Mouse (Mus musculus): Measurements from ENCODE around the gene Scaf8. TPM values are rescaled to one million over a fixed set of nuclear protein-coding genes. Genes with fewer than 3 reads are reported as not detected.
A peak's percentile ranks its signal among the peaks of the same experiment; 100 is the strongest.
"Not testable (repeated sequence)": the region's sequence is repeated elsewhere in the genome, so short reads cannot be mapped to it uniquely, and the experiment has no call there.

The Scaf8 gene
- polyA plus RNA-seq, 1 experiment from 2014 or later, result 28.7 TPM

GRCm38 (mm10) chr17:3156176-3156575 lies 41.4 kb downstream of the Scaf8 start:
- not testable (repeated sequence) for H3K27ac ChIP-seq (replicated peaks; ENCODE audit: low read depth, low read length); H3K36me3 ChIP-seq (ENCODE audit: control insufficient read depth, insufficient read depth, low read length); ATAC-seq (ENCODE audit: insufficient number of reproducible peaks, low FRiP score, low TSS enrichment, low read depth); H3K4me3 ChIP-seq (ENCODE audit: low read depth, low read length); DNase-seq (ENCODE audit: low spot score); H3K27me3 ChIP-seq (ENCODE audit: control insufficient read depth, insufficient read depth, low read length); H3K4me2 ChIP-seq (ENCODE audit: low read depth, severe bottlenecking); H3K9ac ChIP-seq (ENCODE audit: low read length); H3K4me1 ChIP-seq (ENCODE audit: control insufficient read depth, insufficient read depth, low read length); H3K9me3 ChIP-seq (ENCODE audit: control insufficient read depth, low read length)
- 94% methylated on average over 9 of the region's 9 CpGs for WGBS

DNA sequence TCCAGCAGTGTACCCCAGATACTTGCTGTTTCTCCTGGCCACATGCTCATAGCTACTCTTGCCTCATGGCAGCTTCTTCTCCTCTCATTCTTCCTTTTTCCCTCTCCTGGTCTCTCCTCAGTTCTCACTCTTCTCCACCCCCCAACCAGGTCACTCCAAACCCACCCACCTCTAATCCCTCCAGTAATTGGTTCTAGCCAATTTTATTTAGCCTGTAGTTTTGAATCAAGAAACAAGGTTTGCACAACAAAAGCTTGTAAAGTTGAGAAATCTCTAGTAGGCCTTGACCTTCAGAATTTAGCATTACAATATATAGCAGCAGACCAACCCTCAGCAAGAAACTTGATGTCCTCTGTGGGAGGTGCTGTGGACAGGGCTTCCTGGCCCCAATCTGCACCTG lies 42.2 kb downstream of the Scaf8 start:
- no peak for ATAC-seq (ENCODE audit: insufficient number of reproducible peaks, low FRiP score, low TSS enrichment, low read depth)
- Histone ChIP-seq H3K9ac (ENCODE audit: low read length) (no peak overlapping the region), H3K4me1 (ENCODE audit: control insufficient read depth, insufficient read depth, low read length) (no peaks in the 10 kb centered on the region), H3K27me3 (ENCODE audit: control insufficient read depth, insufficient read depth, low read length) (no peaks in the 10 kb centered on the region), H3K9me3 (ENCODE audit: control insufficient read depth, low read length) (no peaks in the 10 kb centered on the region), H3K36me3 (ENCODE audit: control insufficient read depth, insufficient read depth, low read length) (peaks cover 6% of the 10 kb centered on the region; the same call in 1 of the 2 replicates), H3K4me2 (ENCODE audit: low read depth, severe bottlenecking) (no peak overlapping the region), H3K27ac (replicated peaks; ENCODE audit: low read depth, low read length) (no peak overlapping the region), H3K4me3 (ENCODE audit: low read depth, low read length) (no peak overlapping the region)
- DNase-seq (ENCODE audit: low spot score), result no peak

DNA sequence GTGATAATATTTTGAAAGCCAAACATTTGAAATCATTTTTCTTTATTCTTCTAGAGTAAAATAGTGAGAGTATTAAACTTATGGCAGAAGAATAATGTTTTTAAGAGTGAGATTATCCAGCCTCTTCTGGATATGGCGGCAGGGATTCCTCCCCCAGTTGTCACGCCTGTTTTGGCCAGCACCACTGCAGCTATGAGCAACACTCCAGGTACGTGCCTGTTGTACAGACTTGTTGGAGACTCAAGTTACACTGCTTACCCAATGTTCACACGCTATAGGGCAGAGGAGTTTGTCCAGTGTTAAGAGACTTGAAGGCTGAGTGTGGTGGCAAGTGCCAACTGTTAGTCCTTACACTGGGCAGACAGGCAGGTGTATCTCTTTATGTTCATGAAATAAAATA lies 48.1 kb downstream of the Scaf8 start:
- H3K9me3 ChIP-seq (ENCODE audit: control insufficient read depth, low read length), result no peaks in the 10 kb centered on the region
- no peak for DNase-seq (ENCODE audit: low spot score)
- WGBS, result 91% methylated on average over 4 of the region's 4 CpGs
- H3K9ac ChIP-seq (ENCODE audit: low read length), result no peak overlapping the region
- peaks cover 2% of the 10 kb centered on the region; the same call in 1 of the 2 replicates for H3K36me3 ChIP-seq (ENCODE audit: control insufficient read depth, insufficient read depth, low read length)
- H3K27ac ChIP-seq (replicated peaks; ENCODE audit: low read depth, low read length), result no peak overlapping the region
- H3K27me3 ChIP-seq (ENCODE audit: control insufficient read depth, insufficient read depth, low read length), result no peaks in the 10 kb centered on the region
- ATAC-seq (ENCODE audit: insufficient number of reproducible peaks, low FRiP score, low TSS enrichment, low read depth), result no peak
- H3K4me1 ChIP-seq (ENCODE audit: control insufficient read depth, insufficient read depth, low read length), result no peaks in the 10 kb centered on the region
- no peak overlapping the region for H3K4me3 ChIP-seq (ENCODE audit: low read depth, low read length)
- no peak overlapping the region for H3K4me2 ChIP-seq (ENCODE audit: low read depth, severe bottlenecking)

- not testable (repeated sequence) for DNase-seq (ENCODE audit: low spot score); H3K4me3 ChIP-seq (ENCODE audit: low read depth, low read length); H3K27ac ChIP-seq (replicated peaks; ENCODE audit: low read depth, low read length); H3K27me3 ChIP-seq (ENCODE audit: control insufficient read depth, insufficient read depth, low read length); H3K4me2 ChIP-seq (ENCODE audit: low read depth, severe bottlenecking); H3K4me1 ChIP-seq (ENCODE audit: control insufficient read depth, insufficient read depth, low read length); H3K9ac ChIP-seq (ENCODE audit: low read length); H3K9me3 ChIP-seq (ENCODE audit: control insufficient read depth, low read length); H3K36me3 ChIP-seq (ENCODE audit: control insufficient read depth, insufficient read depth, low read length); ATAC-seq (ENCODE audit: insufficient number of reproducible peaks, low FRiP score, low TSS enrichment, low read depth)
- WGBS, result 96% methylated on average over 1 of the region's 1 CpGs
Observed at GRCm38 (mm10) chr17:3180425-3180945, 65.7 kb downstream of the Scaf8 start.

GRCm38 (mm10) chr17:3195483-3195882 lies 80.7 kb downstream of the Scaf8 start:
- DNase-seq (ENCODE audit: low spot score); H3K9me3 ChIP-seq (ENCODE audit: control insufficient read depth, low read length); H3K4me2 ChIP-seq (ENCODE audit: low read depth, severe bottlenecking); H3K9ac ChIP-seq (ENCODE audit: low read length); ATAC-seq (ENCODE audit: insufficient number of reproducible peaks, low FRiP score, low TSS enrichment, low read depth); H3K4me1 ChIP-seq (ENCODE audit: control insufficient read depth, insufficient read depth, low read length); H3K27ac ChIP-seq (replicated peaks; ENCODE audit: low read depth, low read length); H3K4me3 ChIP-seq (ENCODE audit: low read depth, low read length); H3K27me3 ChIP-seq (ENCODE audit: control insufficient read depth, insufficient read depth, low read length): not testable (repeated sequence)
- H3K36me3 ChIP-seq (ENCODE audit: control insufficient read depth, insufficient read depth, low read length), result peaks cover 18% of the 10 kb centered on the region

DNA sequence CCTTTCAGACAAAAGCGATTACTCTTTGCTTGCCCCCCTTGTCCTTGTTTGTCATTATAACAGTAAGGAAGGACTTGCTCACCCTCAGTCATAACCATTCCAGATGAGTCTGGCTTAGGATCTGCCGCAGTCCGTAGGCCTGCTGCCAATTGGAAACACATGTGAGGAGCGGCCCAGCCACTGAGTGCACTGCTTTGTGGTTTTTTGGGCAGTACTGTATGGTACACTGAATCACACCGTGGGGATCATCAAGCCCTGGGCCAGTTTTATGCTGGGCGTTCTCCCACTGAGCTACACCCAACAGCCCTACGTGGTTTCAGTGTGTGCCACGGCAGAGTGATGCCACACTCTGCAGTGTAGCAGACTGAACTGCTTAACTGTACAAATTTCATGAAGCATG lies 85.6 kb downstream of the Scaf8 start:
- no peak overlapping the region for H3K9ac ChIP-seq (ENCODE audit: low read length)
- H3K27me3 ChIP-seq (ENCODE audit: control insufficient read depth, insufficient read depth, low read length), result no peaks in the 10 kb centered on the region
- H3K9me3 ChIP-seq (ENCODE audit: control insufficient read depth, low read length), result no peaks in the 10 kb centered on the region
- no peak overlapping the region for H3K4me3 ChIP-seq (ENCODE audit: low read depth, low read length)
- H3K4me2 ChIP-seq (ENCODE audit: low read depth, severe bottlenecking), result no peak overlapping the region
- WGBS, result 47% methylated on average over 8 of the region's 8 CpGs
- H3K36me3 ChIP-seq (ENCODE audit: control insufficient read depth, insufficient read depth, low read length), result peaks cover 12% of the 10 kb centered on the region
- H3K4me1 ChIP-seq (ENCODE audit: control insufficient read depth, insufficient read depth, low read length), result peaks cover 5% of the 10 kb centered on the region; the same call in 1 of the 2 replicates
- ATAC-seq (ENCODE audit: insufficient number of reproducible peaks, low FRiP score, low TSS enrichment, low read depth), result peak; percentile 62; the same call in 1 of the 2 replicates
- H3K27ac ChIP-seq (replicated peaks; ENCODE audit: low read depth, low read length), result no peak overlapping the region; the same call in 1 of the 2 replicates
- DNase-seq (ENCODE audit: low spot score), result peak; percentile 69

- no peaks in the 10 kb centered on the region; the same call in 1 of the 2 replicates for H3K36me3 ChIP-seq (ENCODE audit: control insufficient read depth, insufficient read depth, low read length)
- H3K4me2 ChIP-seq (ENCODE audit: low read depth, severe bottlenecking), result no peak overlapping the region
- DNase-seq (ENCODE audit: low spot score) (no peak), ATAC-seq (ENCODE audit: insufficient number of reproducible peaks, low FRiP score, low TSS enrichment, low read depth) (no peak)
- no peak overlapping the region for H3K27ac ChIP-seq (replicated peaks; ENCODE audit: low read depth, low read length)
- no peaks in the 10 kb centered on the region for H3K9me3 ChIP-seq (ENCODE audit: control insufficient read depth, low read length)
- H3K9ac ChIP-seq (ENCODE audit: low read length), result no peak overlapping the region
- H3K27me3 ChIP-seq (ENCODE audit: control insufficient read depth, insufficient read depth, low read length), result no peaks in the 10 kb centered on the region
- H3K4me3 ChIP-seq (ENCODE audit: low read depth, low read length), result no peak overlapping the region
- 85% methylated on average over 4 of the region's 4 CpGs for WGBS
- H3K4me1 ChIP-seq (ENCODE audit: control insufficient read depth, insufficient read depth, low read length), result peaks cover 8% of the 10 kb centered on the region
Observed at GRCm38 (mm10) chr17:3203916-3204315, 89.1 kb downstream of the Scaf8 start.

GRCm38 (mm10) chr17:3204826-3205405 lies 90.1 kb downstream of the Scaf8 start:
- H3K36me3 ChIP-seq (ENCODE audit: control insufficient read depth, insufficient read depth, low read length), result no peaks in the 10 kb centered on the region; the same call in 1 of the 2 replicates
- no peak for ATAC-seq (ENCODE audit: insufficient number of reproducible peaks, low FRiP score, low TSS enrichment, low read depth)
- no peak overlapping the region for H3K27ac ChIP-seq (replicated peaks; ENCODE audit: low read depth, low read length)
- H3K4me1 ChIP-seq (ENCODE audit: control insufficient read depth, insufficient read depth, low read length), result peaks cover 6% of the 10 kb centered on the region; the same call in 1 of the 2 replicates
- H3K4me2 ChIP-seq (ENCODE audit: low read depth, severe bottlenecking), result no peak overlapping the region
- no peak overlapping the region for H3K4me3 ChIP-seq (ENCODE audit: low read depth, low read length)
- H3K27me3 ChIP-seq (ENCODE audit: control insufficient read depth, insufficient read depth, low read length), result no peaks in the 10 kb centered on the region
- H3K9me3 ChIP-seq (ENCODE audit: control insufficient read depth, low read length), result no peaks in the 10 kb centered on the region
- DNase-seq (ENCODE audit: low spot score), result no peak
- H3K9ac ChIP-seq (ENCODE audit: low read length), result no peak overlapping the region
- WGBS, result 93% methylated on average over 7 of the region's 7 CpGs

Data from limb, embryonic 11.5 days (tissue).